Mouse (Mus musculus) adipocyte (in vitro differentiated cells): ENCODE results near the gene Ugdh.
A peak's percentile ranks its signal among the peaks of the same experiment; 100 is the strongest.
"Not testable (repeated sequence)": the region's sequence is repeated elsewhere in the genome, so short reads cannot be mapped to it uniquely, and the experiment has no call there.

ENCODE experiments used
- DNase-seq: peaks from one replicate; pipeline ENCODE4 v3.0.0-alpha.2; 2016; ENCODE audit warnings: low spot score

Ugdh gene

GRCm38 (mm10) chr5:65435806-65436561 is at the start of gene Ugdh:
Gene Ugdh (minus strand): TSS chr5:65435949.
- DNase-seq, result peak; percentile 97

- DNase-seq, result no peak
Observed at GRCm38 (mm10) chr5:65482996-65483395, 47.2 kb upstream of the Ugdh start.

- no peak for DNase-seq
Observed at GRCm38 (mm10) chr5:65480511-65480910, 44.8 kb upstream of the Ugdh start.

GRCm38 (mm10) chr5:65479681-65480445 is 44.1 kb upstream of the Ugdh start:
- DNase-seq, result no peak

- peak; percentile 82 for DNase-seq
Observed at GRCm38 (mm10) chr5:65478224-65478623, 42.5 kb upstream of the Ugdh start.

GRCm38 (mm10) chr5:65476739-65477138 is 41.0 kb upstream of the Ugdh start:
- not testable (repeated sequence) for DNase-seq

- DNase-seq, result peak; percentile 41
Observed at GRCm38 (mm10) chr5:65475806-65476205, 40.1 kb upstream of the Ugdh start.

- peak; percentile 49 for DNase-seq
Observed at GRCm38 (mm10) chr5:65469766-65470165, 34.0 kb upstream of the Ugdh start.

- DNase-seq, result no peak
Observed at GRCm38 (mm10) chr5:65466911-65467310, 31.2 kb upstream of the Ugdh start.

GRCm38 (mm10) chr5:65460361-65460760 is 24.6 kb upstream of the Ugdh start:
- DNase-seq, result no peak

- no peak for DNase-seq
Observed at GRCm38 (mm10) chr5:65459454-65459853, 23.7 kb upstream of the Ugdh start.

- peak; percentile 74 for DNase-seq
Observed at GRCm38 (mm10) chr5:65457846-65458245, 22.1 kb upstream of the Ugdh start.

- peak; percentile 64 for DNase-seq
Observed at GRCm38 (mm10) chr5:65457086-65457827, 21.5 kb upstream of the Ugdh start.

- peak; percentile 72 for DNase-seq
Observed at GRCm38 (mm10) chr5:65454771-65455170, 19.0 kb upstream of the Ugdh start.

- DNase-seq, result no peak
Observed at GRCm38 (mm10) chr5:65448941-65449340, 13.2 kb upstream of the Ugdh start.

GRCm38 (mm10) chr5:65447826-65448225 is 12.1 kb upstream of the Ugdh start:
- DNase-seq, result no peak

GRCm38 (mm10) chr5:65446756-65447155 is 11.0 kb upstream of the Ugdh start:
- DNase-seq, result no peak

GRCm38 (mm10) chr5:65444981-65445380 is 9.2 kb upstream of the Ugdh start:
- DNase-seq, result no peak

- DNase-seq, result no peak
Observed at GRCm38 (mm10) chr5:65438041-65438440, 2.3 kb upstream of the Ugdh start.

GRCm38 (mm10) chr5:65435363-65435805 is 365 bp downstream of the Ugdh start:
- peak; percentile 70 for DNase-seq

- DNase-seq, result peak; percentile 48
Observed at GRCm38 (mm10) chr5:65434471-65435362, 1.0 kb downstream of the Ugdh start.
